Mouse (Mus musculus): Measurements from ENCODE around the gene Ntm. TPM values are rescaled to one million over a fixed set of nuclear protein-coding genes. Genes with fewer than 3 reads are reported as not detected.

Gene Ntm
- polyA plus RNA-seq, 1 experiment from 2014 or later = 22.6 TPM

- ATAC-seq (ENCODE audit: insufficient read depth, low FRiP score, low TSS enrichment) (no peak), DNase-seq (ENCODE audit: low spot score) (no peak)
- no peak overlapping the region for H3K9ac ChIP-seq (ENCODE audit: low read length)
- no peaks in the 10 kb centered on the region for H3K4me1 ChIP-seq (ENCODE audit: control insufficient read depth, insufficient read depth, low read length)
- H3K36me3 ChIP-seq (ENCODE audit: control insufficient read depth, insufficient read depth, low read length) = no peaks in the 10 kb centered on the region
- no peak overlapping the region for H3K4me3 ChIP-seq (ENCODE audit: low read depth, low read length)
- no peak overlapping the region for H3K27ac ChIP-seq (ENCODE audit: low read depth, low read length)
- no peaks in the 10 kb centered on the region for H3K9me3 ChIP-seq (ENCODE audit: control insufficient read depth, low read length)
- WGBS = 82% methylated on average over 9 of the region's 9 CpGs
- H3K27me3 ChIP-seq (ENCODE audit: control insufficient read depth, insufficient read depth, low read length) = no peaks in the 10 kb centered on the region
- H3K4me2 ChIP-seq (ENCODE audit: low read depth) = no peak overlapping the region
These were observed 64.4 kb downstream of the Ntm start for GRCm38 (mm10) chr9:29898406-29899054.

DNA sequence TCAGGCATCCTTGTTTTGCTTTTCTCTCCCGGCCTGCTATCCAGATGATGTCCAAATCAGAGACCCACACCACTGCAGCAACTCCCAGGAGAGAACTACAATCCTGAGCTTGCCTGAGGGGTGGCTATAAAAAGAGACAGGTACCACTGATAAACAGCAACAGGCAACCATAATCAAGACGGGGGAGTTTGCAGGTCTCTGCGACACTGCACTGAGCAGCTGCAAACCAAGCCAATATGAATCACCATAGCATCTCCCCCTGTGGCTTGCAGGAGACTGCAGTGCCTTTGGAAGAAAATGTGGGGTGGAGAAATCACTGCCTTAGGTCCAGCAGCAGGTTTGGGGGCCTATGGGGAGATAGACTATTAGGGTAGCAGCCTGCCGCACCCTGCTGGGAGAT lies 65.5 kb downstream of the Ntm start:
- Histone ChIP-seq H3K9ac (ENCODE audit: low read length) (no peak overlapping the region), H3K4me3 (ENCODE audit: low read depth, low read length) (no peak overlapping the region), H3K36me3 (ENCODE audit: control insufficient read depth, insufficient read depth, low read length) (no peaks in the 10 kb centered on the region), H3K9me3 (ENCODE audit: control insufficient read depth, low read length) (no peaks in the 10 kb centered on the region), H3K4me2 (ENCODE audit: low read depth) (no peak overlapping the region), H3K4me1 (ENCODE audit: control insufficient read depth, insufficient read depth, low read length) (no peaks in the 10 kb centered on the region), H3K27ac (ENCODE audit: low read depth, low read length) (no peak overlapping the region), H3K27me3 (ENCODE audit: control insufficient read depth, insufficient read depth, low read length) (no peaks in the 10 kb centered on the region)
- ATAC-seq (ENCODE audit: insufficient read depth, low FRiP score, low TSS enrichment) = no peak
- WGBS = 72% methylated on average over 4 of the region's 4 CpGs
- no peak for DNase-seq (ENCODE audit: low spot score)

GRCm38 (mm10) chr9:29892792-29893191 lies 70.1 kb downstream of the Ntm start:
- no peak overlapping the region for H3K9ac ChIP-seq (ENCODE audit: low read length)
- 83% methylated on average over 5 of the region's 5 CpGs for WGBS
- no peaks in the 10 kb centered on the region for H3K36me3 ChIP-seq (ENCODE audit: control insufficient read depth, insufficient read depth, low read length)
- no peak overlapping the region for H3K4me3 ChIP-seq (ENCODE audit: low read depth, low read length)
- H3K27me3 ChIP-seq (ENCODE audit: control insufficient read depth, insufficient read depth, low read length) = no peaks in the 10 kb centered on the region
- no peak overlapping the region for H3K4me2 ChIP-seq (ENCODE audit: low read depth)
- H3K4me1 ChIP-seq (ENCODE audit: control insufficient read depth, insufficient read depth, low read length) = no peaks in the 10 kb centered on the region
- no peak overlapping the region for H3K27ac ChIP-seq (ENCODE audit: low read depth, low read length)
- no peaks in the 10 kb centered on the region for H3K9me3 ChIP-seq (ENCODE audit: control insufficient read depth, low read length)
- ATAC-seq (ENCODE audit: insufficient read depth, low FRiP score, low TSS enrichment) = no peak
- no peak for DNase-seq (ENCODE audit: low spot score)

DNA sequence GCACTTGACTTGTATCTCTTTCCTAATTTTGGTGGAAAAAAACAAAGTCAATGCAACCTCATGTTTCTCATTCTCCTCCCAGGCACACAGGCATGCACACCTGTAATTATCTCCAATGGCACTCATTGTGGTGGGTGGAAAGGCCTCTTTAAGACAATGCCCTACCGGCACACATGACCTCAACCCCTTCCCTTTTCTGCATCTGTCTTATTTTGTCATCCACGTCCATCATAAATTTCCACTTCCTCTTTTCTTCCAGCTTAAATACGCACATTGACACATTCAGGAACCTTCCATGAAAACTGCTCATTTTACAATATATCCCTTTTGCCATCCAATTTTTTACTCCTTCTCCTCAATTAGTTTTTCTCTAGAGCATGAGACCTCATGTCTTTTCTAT lies 74.2 kb downstream of the Ntm start:
- H3K36me3 ChIP-seq (ENCODE audit: control insufficient read depth, insufficient read depth, low read length) = no peaks in the 10 kb centered on the region
- DNase-seq (ENCODE audit: low spot score) (no peak), ATAC-seq (ENCODE audit: insufficient read depth, low FRiP score, low TSS enrichment) (no peak)
- no peaks in the 10 kb centered on the region for H3K27me3 ChIP-seq (ENCODE audit: control insufficient read depth, insufficient read depth, low read length)
- no peak overlapping the region for H3K4me3 ChIP-seq (ENCODE audit: low read depth, low read length)
- no peak overlapping the region for H3K27ac ChIP-seq (ENCODE audit: low read depth, low read length)
- no peak overlapping the region for H3K9ac ChIP-seq (ENCODE audit: low read length)
- H3K4me1 ChIP-seq (ENCODE audit: control insufficient read depth, insufficient read depth, low read length) = no peaks in the 10 kb centered on the region
- no peak overlapping the region for H3K4me2 ChIP-seq (ENCODE audit: low read depth)
- 81% methylated on average over 3 of the region's 3 CpGs for WGBS
- no peaks in the 10 kb centered on the region for H3K9me3 ChIP-seq (ENCODE audit: control insufficient read depth, low read length)

DNA sequence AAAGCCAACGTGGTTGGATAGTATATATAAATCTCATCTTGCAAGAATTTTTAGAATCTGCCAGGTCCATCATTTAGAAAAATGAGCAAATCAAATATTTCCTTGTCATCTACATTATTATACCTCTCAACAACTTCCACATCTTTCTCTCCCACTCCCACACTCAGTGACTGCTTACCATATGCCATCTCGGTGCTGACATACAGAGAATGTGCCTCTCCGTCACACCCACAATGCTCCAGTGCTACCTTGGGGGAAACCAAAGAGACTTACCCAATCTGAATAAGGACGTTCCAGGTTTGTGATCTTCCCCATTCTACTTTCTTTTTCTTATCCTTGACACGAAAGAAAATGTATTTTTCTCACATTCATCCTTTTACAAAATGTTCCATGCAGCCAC lies 75.0 kb downstream of the Ntm start:
- DNase-seq (ENCODE audit: low spot score) (no peak), ATAC-seq (ENCODE audit: insufficient read depth, low FRiP score, low TSS enrichment) (no peak)
- Histone ChIP-seq H3K4me3 (ENCODE audit: low read depth, low read length) (no peak overlapping the region), H3K4me2 (ENCODE audit: low read depth) (no peak overlapping the region), H3K9ac (ENCODE audit: low read length) (no peak overlapping the region), H3K9me3 (ENCODE audit: control insufficient read depth, low read length) (no peaks in the 10 kb centered on the region), H3K27me3 (ENCODE audit: control insufficient read depth, insufficient read depth, low read length) (no peaks in the 10 kb centered on the region), H3K36me3 (ENCODE audit: control insufficient read depth, insufficient read depth, low read length) (no peaks in the 10 kb centered on the region), H3K4me1 (ENCODE audit: control insufficient read depth, insufficient read depth, low read length) (no peaks in the 10 kb centered on the region), H3K27ac (ENCODE audit: low read depth, low read length) (no peak overlapping the region)
- WGBS = 87% methylated on average over 5 of the region's 5 CpGs

DNA sequence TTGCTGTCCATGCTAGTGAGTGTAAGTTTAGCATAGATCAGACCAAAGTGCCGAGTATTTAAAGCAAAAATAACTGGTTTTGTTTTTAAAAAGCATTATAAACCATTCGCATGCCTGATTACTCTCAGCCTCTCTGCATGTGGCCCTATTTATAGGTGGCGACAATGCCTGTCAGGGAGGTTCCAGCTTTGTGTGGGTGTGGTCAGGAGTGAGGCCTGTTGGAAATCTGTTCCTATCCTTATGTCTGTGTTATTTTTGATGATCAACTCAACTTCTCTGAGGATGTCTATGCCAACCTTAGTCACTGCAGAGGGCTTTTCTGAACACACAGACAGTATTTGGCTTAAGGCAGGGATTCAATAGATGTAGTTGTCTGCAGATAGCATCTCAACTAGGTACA lies 78.9 kb downstream of the Ntm start:
- H3K4me2 ChIP-seq (ENCODE audit: low read depth) = no peak overlapping the region
- no peaks in the 10 kb centered on the region for H3K27me3 ChIP-seq (ENCODE audit: control insufficient read depth, insufficient read depth, low read length)
- H3K4me3 ChIP-seq (ENCODE audit: low read depth, low read length) = no peak overlapping the region
- DNase-seq (ENCODE audit: low spot score) (no peak), ATAC-seq (ENCODE audit: insufficient read depth, low FRiP score, low TSS enrichment) (no peak)
- no peaks in the 10 kb centered on the region for H3K36me3 ChIP-seq (ENCODE audit: control insufficient read depth, insufficient read depth, low read length)
- WGBS = 66% methylated on average over 3 of the region's 3 CpGs
- no peaks in the 10 kb centered on the region for H3K4me1 ChIP-seq (ENCODE audit: control insufficient read depth, insufficient read depth, low read length)
- no peak overlapping the region for H3K9ac ChIP-seq (ENCODE audit: low read length)
- H3K9me3 ChIP-seq (ENCODE audit: control insufficient read depth, low read length) = no peaks in the 10 kb centered on the region
- H3K27ac ChIP-seq (ENCODE audit: low read depth, low read length) = no peak overlapping the region

GRCm38 (mm10) chr9:29881614-29882013 lies 81.3 kb downstream of the Ntm start:
- H3K27me3 ChIP-seq (ENCODE audit: control insufficient read depth, insufficient read depth, low read length) = no peaks in the 10 kb centered on the region
- no peaks in the 10 kb centered on the region for H3K9me3 ChIP-seq (ENCODE audit: control insufficient read depth, low read length)
- H3K9ac ChIP-seq (ENCODE audit: low read length) = no peak overlapping the region
- 70% methylated on average over 5 of the region's 5 CpGs for WGBS
- DNase-seq (ENCODE audit: low spot score) (no peak), ATAC-seq (ENCODE audit: insufficient read depth, low FRiP score, low TSS enrichment) (no peak)
- no peaks in the 10 kb centered on the region for H3K36me3 ChIP-seq (ENCODE audit: control insufficient read depth, insufficient read depth, low read length)
- H3K4me1 ChIP-seq (ENCODE audit: control insufficient read depth, insufficient read depth, low read length) = no peaks in the 10 kb centered on the region
- H3K4me2 ChIP-seq (ENCODE audit: low read depth) = no peak overlapping the region
- H3K27ac ChIP-seq (ENCODE audit: low read depth, low read length) = no peak overlapping the region
- H3K4me3 ChIP-seq (ENCODE audit: low read depth, low read length) = no peak overlapping the region

DNA sequence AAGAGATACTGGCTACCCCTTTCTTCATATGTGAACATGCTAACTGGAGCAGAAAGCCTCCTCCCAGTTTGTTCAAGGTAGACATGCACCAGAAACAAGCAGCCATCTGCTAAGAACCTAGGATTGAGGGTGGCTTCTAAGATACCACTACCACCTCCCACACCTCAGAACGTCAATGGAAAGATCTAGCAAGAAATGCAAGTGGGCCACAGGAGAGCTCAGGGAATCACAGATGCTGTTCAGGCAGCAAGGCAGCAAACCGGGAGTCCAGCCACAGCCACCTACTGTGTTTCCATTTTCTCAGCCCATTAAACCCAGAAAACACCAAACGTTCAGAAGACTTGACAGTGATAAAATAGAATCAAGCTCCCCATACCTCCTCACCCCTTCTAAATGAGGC lies 85.4 kb downstream of the Ntm start:
- Histone ChIP-seq H3K36me3 (ENCODE audit: control insufficient read depth, insufficient read depth, low read length) (no peaks in the 10 kb centered on the region), H3K9me3 (ENCODE audit: control insufficient read depth, low read length) (no peaks in the 10 kb centered on the region), H3K4me3 (ENCODE audit: low read depth, low read length) (no peak overlapping the region), H3K9ac (ENCODE audit: low read length) (no peak overlapping the region), H3K4me2 (ENCODE audit: low read depth) (no peak overlapping the region), H3K27ac (ENCODE audit: low read depth, low read length) (no peak overlapping the region), H3K27me3 (ENCODE audit: control insufficient read depth, insufficient read depth, low read length) (no peaks in the 10 kb centered on the region), H3K4me1 (ENCODE audit: control insufficient read depth, insufficient read depth, low read length) (no peaks in the 10 kb centered on the region)
- 74% methylated on average over 3 of the region's 3 CpGs for WGBS
- no peak for DNase-seq (ENCODE audit: low spot score)
- no peak for ATAC-seq (ENCODE audit: insufficient read depth, low FRiP score, low TSS enrichment)

GRCm38 (mm10) chr9:29867746-29868145 lies 95.2 kb downstream of the Ntm start:
- no peak for ATAC-seq (ENCODE audit: insufficient read depth, low FRiP score, low TSS enrichment)
- no peak overlapping the region for H3K4me2 ChIP-seq (ENCODE audit: low read depth)

More at GRCm38 (mm10) chr9:29867746-29868145, 95.2 kb downstream of the Ntm start:
- Histone ChIP-seq H3K9ac (ENCODE audit: low read length) (no peak overlapping the region), H3K27me3 (ENCODE audit: control insufficient read depth, insufficient read depth, low read length) (no peaks in the 10 kb centered on the region), H3K9me3 (ENCODE audit: control insufficient read depth, low read length) (no peaks in the 10 kb centered on the region), H3K4me3 (ENCODE audit: low read depth, low read length) (no peak overlapping the region), H3K4me1 (ENCODE audit: control insufficient read depth, insufficient read depth, low read length) (peaks cover 36% of the 10 kb centered on the region), H3K27ac (ENCODE audit: low read depth, low read length) (no peak overlapping the region), H3K36me3 (ENCODE audit: control insufficient read depth, insufficient read depth, low read length) (no peaks in the 10 kb centered on the region)
- 49% methylated on average over 5 of the region's 5 CpGs for WGBS
- DNase-seq (ENCODE audit: low spot score) = peak; percentile 24
